Mouse (Mus musculus) megakaryocyte progenitor cell, adult 5-6 weeks (primary cell): ENCODE results near the gene Rarb. TPM values are rescaled to one million over a fixed set of nuclear protein-coding genes. Genes with fewer than 3 reads are reported as not detected.

Source experiments
- ATAC-seq: replicated peaks from 2 replicates; pipeline ENCODE4 v1.8.0; 2016; ENCODE audit warnings: mild to moderate bottlenecking, moderate TSS enrichment, inconsistent platforms; ENCODE audit not compliant: poor library complexity
- total RNA-seq, 2 experiments: library from RNA; stranded (forward) in 1 of 2; stranded (reverse) in 1 of 2; fragments of 157-497, 149-512 nt in 1 of 2; fragments of 200-1000 nt in 1 of 2; gene quantifications; 2 replicates each; pipeline versions ENCODE4 v1.2.3 to v1.2.4; 2015 to 2017

The Rarb gene
- total RNA-seq, 2 experiments from 2014 or later, result not detected

DNA sequence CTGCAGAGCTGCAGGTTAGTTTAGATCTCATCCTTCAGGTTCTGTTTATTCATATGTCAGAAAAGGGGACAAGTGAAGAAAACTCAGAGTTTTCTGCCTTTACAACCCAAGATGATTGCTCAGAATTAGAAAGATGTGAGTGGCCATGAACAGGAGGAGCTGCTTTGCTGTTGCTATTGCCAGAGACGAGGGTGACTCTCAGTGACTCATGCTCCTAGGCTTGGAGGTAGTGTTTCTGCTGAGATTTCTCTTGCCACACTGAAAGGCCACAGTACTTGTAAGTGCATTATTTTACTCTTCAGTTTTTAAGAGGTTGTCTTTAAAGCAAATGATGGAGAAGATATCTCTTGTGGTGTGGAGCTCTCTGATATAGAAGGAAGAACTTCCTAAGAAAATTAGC, 277.3 kb downstream of the Rarb start:
- no peak for ATAC-seq

DNA sequence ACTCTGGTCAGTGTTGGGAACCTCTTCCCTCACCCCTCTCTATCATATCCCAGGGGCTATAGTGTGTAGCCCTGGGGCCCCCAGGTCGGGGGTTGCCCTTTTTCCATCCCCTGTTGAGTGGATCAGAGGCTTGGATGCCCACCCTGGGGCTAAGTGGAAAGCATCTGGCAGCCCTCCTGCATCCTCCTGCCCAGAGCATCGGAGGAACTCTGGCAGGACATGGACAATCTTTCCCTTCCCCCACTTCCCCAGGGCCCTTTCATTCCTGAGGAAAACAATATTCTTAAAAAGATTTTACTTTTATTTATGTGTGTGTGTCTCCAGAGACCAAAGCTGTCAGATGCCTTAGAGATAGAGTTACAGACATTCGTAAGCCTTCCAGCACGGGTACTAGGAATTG, 281.5 kb downstream of the Rarb start:
- no peak for ATAC-seq

DNA sequence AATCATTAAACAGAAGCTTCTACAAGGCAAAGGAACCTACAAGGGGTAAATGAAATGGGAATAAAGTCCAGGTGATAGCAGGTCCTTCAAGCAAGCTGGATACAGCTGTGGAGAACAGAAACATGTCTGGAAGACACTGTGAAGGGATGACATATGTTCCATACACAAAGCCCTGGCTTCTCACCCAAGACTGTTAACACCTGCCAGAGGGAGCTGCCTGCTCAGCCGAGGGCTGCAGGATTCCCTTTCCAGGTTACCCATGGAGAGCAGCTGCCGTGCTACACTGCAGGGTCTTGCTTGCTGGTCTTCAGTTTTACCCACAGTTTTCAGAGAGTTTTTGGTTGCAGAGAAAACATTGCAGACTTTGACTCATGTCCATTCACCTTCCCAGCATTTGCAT, 290.3 kb downstream of the Rarb start:
- no peak for ATAC-seq

DNA sequence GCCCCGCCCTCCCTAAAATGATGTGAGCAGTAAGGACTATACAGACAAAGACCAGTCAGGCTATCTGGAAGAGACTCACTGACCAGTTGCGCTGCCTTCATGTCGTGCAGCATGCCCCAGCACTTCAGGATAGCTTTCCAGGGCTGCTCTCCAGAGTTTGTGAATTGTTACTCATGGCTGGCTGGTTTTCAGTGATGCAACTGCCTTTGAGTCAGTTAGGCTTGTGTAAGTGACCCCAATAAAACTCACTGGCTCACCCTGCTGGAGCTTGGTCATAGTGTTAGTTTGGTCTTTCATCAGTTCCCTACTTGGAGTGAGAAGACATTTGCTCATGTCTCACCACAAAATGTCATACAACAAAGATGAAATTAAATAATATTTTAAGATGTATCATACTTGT, 292.8 kb downstream of the Rarb start:
- peak; percentile 77 for ATAC-seq

DNA sequence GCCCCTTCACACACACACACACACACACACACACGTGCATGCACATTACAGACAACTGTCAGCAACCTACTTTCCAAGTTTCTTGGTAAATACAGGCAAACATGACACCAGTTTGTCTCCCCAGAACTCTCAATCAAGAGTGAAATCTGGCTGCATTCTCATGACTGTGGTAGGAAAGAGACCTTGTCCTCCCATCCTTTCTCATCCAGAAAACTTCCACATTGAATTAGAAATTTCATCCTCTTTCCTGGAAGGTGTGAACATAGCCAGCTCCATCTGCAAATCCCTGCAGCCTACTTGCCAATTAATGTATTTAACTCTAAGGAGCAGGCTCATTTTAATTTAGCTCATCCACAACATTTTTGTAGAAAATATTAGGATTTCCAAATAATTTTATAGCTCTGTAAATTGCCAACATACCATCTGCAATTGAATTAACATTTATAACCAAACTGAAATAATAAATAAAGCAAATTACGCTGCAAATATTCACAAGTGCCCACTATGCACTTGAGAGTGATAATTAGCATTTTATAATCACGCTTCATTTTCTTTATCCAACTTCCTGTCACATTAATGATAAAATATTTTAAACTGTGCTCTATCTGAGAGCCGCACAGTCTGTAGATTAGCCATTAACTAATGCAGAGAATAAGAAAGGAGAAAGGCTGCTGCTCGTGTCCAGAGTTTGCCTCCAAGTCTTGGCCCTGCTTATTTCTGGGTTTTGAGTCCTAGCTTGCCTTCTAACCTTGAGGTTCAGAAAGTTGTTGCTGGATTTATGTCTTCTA, 293.6 kb downstream of the Rarb start:
- ATAC-seq, result no peak

DNA sequence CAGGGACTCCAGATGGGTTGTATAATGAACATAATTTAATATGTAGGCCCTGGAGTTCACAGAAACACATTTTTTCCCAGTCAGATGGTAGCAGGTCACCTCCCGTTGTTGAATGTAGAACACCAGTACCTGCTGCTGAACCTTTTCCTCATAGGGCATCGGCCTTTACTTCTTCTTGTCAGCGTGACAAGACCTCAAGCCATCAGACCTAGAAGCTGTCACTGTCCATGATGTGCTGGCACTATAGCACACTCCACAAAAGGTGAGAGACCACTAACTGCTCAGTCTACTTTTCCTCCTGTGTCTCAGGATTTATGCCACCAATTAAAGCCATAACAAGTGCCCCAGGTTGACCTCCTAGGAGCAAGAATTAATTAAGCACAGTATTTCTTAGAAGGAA, 296.1 kb downstream of the Rarb start:
- no peak for ATAC-seq

DNA sequence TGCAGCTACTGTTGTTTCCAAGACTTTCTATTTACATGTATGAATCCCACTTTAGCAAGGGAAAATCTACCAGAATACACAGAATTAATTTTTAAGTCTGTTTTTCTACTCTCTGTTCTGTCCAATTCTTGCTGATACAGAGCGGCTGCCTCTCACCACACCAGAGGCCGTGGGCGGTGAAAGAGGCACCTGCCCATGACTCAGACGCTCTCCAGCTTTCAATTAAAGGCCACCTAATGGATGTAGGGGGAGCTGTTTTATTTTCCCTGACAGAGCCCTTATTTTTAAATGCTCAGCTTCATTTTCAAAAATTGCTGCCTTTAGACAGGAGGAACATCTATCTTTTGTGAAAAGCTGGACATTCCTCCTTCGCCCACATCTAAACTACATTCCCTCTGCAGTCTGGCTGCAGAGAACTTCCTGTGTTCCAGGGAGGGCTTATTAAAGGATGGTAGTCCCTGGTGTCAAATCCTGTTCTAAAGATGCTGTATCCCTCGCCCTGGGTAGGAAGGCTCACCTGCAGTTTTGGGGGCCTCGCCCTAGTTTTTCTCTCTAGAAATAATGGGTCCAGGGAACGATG, 299.3 kb downstream of the Rarb start:
- ATAC-seq, result no peak

DNA sequence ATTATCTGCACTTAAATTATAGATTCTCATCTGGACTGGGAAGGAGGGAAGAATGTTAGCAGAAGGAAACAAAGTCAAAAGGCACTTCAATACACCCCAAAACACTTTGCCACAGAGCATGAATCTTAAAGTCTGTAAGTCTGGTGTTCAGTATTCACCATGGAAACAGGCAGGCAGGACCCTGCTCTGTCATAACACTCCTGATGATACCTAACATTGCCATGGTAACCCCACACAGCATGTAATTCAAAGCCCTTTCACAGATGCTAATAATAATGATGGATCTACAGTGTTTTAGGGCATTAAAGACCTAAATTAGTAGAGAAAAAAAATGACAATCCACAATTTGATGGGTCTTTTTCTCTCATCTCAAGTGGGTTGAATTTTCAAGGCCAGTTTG, 301.0 kb downstream of the Rarb start:
- ATAC-seq, result no peak

DNA sequence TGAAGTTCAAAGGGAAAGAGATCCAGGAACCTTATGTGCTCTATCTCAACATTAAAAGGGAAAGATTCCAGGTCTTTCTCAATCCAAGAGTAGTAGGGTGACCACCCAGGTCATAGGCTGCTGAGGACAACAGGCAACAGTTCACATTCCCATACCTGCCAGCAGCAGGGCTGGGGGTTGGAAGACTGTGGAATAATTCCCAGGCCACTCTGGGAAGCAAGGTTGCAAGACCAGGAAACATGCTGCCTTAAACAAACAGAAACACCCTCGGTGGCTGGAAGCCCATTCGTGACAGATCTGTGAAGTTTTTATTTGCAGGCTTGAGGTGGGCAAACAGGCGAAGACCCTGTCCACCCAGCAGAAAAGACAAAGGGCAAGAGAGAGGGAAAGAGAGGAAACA, 303.2 kb downstream of the Rarb start:
- no peak for ATAC-seq

DNA sequence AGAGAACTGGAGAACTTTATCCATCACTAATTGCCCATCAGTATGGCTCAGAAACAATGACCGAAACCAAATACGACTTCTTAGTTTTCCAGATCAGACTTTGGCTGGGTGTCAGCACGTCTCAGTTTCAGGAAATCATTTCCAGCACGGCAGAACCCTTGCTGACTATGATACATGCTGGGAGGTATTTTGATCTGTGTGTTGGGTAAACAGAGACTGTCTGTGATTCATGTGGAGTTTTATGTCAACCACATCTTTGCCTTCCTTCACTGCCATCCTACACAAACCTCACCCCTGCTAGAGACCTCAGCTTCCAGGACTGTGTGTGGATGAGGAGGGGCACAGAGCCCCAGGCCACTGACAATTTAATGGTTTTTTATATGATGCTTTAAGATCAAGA, 308.4 kb downstream of the Rarb start:
- no peak for ATAC-seq

DNA sequence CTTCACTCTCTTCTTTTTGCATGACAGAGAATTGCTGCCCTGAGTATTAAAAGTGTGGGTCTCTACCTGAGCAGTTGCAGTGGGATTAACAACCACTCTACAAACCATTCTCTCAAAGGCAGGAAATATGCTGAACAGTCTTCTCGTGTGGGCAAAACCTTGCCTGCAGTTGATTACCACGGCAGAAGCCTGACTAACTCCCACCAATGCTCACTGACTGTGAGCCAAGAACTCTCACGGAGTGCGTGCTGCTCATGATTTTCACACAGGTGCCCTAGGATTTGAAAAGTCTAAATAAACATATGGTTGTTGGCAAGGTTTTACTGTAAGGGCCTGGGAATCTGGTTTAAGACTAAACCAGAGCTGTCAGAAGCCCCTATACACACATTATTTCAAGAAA, 309.1 kb downstream of the Rarb start:
- no peak for ATAC-seq

DNA sequence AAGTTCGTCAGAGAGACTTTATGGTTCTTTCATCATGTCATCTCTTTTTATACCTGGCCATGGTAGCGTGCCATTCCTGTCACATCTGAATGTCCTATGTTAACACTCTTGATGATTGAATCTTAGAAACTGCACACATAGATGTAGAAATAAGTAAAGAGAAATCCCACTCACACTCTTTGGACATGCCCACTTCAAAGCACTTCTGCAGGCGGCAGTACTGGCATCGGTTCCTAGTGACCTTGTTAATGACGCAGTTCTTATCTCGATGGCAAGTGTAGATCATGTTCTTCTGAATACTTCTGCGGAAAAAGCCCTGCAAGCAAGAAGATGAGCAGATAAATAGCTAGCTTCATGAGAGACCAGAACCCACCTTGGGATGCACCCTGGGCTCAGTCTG, 310.2 kb downstream of the Rarb start:
- no peak for ATAC-seq

DNA sequence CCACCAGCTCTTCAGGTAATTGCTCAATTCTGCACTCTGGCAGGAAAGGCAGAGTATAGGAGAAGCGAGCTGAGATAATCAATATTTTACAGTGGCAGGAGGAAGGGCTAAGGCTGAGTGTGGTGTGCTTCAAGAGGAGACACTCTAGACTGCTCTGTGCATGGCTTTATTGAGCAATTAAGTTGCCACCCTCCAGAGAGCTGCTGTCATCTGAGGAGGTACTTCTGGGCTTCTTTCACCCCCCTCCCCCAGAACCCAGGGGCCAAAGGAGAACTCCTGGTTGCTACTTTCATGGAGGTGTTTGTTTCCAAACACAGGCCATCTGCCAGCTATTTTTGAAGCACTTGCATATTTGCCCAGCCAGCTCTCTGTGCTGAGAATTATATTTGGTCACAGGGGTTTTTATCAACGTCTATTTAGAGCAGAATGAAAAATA, 321.7 kb downstream of the Rarb start:
- ATAC-seq, result no peak

DNA sequence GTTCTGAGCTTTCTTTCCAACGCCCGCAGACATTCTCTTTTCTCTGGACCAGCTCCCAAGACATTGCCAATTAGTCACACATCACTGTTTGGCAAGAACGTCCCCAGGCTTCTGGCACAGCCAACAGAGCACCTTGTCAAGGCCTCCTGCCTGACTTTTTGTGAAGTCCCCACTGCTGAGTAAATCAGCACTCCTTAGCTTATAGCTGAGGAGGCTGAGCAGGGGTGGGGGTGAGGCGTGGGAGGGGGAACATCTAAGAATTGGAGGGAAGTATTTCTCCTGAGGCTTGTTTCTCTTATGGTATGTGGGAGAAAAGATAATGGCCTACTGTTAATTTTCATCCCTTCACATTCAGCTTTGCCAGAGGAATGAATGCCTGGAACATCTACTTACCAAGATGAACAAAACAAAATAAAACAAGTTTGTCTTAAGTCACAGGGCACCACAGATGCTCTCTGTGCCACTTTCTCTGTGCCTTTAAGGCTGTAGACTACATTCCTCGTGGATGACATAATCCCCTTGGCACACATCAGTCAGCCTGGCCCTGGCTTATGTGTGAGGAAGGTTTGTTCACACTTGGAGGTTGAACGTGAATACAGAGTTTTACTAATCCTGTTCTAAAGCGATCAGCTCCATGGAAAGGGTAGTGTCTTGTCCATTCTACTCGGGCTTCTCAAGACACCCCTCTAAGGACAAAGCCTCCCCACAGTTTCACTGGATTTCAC, 335.1 kb downstream of the Rarb start:
- no peak for ATAC-seq

DNA sequence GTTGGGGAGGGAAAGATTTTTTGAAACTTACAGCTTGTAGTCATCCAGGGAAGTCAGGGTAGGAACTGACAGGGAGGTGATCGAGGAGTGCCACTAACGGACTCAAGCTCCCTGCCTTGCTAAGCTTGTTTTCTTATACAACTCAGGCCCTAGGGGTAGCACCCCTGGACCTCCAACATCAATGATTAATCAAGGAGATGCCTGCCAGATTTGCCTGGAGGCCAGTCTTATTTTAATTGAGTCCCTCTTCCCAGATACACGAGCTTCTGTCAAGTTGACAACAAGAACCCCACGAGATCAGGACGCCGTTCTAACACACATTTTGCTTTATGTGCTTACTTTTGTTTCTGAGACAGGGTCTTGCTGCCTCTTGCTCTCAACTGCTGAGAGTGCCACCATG, 338.3 kb downstream of the Rarb start:
- no peak for ATAC-seq

DNA sequence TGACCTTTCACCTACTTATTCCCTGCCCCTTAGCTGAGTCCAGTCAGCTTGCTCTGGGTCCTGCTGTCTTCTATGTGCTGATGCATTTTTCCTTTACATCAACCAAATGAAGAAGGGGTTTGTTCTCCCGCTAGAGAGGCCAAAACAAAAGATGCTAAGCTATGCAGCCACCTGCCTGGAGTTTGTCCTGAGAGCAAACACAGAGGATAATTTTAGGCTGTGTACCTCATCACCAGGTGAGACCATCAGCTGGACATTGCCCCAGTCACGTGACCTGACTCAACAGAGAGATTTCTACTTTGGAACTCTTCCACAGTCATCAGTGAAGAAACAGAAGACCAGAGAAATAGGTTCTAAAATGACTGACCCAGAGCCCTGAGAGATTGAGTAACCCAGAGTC, 339.4 kb downstream of the Rarb start:
- ATAC-seq, result no peak

DNA sequence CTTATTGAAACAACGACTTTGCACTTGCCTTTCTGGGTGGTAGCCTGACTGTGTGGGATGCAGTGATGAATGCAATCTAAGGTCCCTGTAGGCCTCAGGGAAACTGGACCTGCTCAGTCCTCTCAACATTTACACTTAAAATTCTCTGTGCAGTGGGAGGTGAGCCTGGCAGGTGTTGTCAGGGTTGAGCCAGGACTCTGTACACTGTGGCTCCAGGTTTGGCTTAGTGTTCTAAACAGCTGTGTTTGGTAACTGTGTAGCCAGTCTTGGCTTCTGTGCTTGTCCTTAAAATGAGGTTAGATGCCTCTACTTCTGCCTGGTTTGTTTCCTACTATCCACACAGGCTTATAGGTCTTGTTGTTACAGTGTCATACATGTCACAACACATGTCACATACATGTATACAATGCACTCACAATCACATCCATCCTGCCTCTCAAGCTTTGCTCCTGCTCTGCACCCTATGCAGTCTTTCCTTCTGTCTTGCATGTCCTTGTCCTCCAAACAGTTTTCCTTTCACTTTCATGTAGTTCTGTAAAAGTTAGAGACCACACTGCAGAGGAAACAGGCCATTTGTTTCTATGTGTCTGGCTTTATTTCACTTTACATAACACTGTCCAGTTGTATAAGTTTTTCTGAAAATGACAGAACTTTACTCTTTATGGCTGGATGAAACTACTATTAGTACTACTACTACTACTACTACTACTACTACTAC, 340.2 kb downstream of the Rarb start:
- ATAC-seq, result peak; percentile 55

DNA sequence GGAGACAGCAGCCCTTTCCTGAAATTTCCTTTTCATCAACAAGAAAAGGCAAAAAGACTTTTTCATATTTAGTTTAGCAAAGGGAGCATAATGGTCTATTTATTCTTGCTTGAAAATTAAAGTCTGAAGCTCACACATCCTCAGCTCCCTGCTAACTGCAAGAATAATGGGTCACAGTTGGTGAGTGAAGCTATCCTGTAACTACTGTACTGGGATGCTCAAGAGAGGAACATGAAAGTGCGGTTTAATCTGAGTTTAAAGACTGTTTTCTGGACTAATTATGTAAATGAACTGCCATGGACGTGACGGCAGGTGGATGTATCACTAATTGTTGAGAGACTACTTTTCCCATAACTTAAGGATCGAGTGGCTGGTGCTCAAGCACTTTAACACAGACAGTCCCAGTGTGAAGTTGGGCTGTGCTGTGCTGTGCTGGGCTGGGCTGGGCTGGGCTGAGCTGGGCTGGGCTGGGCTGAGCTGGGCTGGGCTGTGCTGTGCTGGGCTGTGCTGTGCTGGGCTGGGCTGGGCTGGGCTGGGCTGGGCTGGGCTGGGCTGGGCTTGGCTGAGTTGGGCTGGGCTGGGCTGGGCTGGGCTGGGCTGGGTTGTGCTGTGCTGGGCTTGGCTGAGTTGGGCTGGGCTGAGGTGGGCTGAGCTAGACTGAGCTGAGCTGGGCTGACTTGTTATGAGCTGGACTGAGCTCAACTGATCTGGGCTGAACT, 370.5 kb downstream of the Rarb start:
- peak; percentile 71 for ATAC-seq

DNA sequence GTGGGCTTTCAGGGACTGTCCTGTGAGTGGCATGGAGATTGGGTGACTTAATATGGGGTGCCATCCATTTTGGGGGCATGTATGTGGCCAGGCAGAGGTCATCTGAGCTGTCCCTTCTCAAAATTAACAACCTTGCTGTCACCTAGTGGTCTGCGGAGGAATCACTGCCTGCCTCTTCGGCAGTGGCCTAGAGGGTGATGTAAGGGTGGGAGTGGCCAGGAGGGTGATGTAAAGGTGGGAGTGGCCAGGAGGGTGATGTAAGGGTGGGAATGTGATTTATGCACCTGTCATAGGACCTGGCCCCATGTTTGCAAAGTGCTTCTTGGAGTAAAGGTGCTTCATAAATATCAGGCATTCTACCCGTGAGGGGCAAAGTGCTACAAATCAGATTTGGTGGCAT, 371.4 kb downstream of the Rarb start:
- ATAC-seq, result peak; percentile 93

DNA sequence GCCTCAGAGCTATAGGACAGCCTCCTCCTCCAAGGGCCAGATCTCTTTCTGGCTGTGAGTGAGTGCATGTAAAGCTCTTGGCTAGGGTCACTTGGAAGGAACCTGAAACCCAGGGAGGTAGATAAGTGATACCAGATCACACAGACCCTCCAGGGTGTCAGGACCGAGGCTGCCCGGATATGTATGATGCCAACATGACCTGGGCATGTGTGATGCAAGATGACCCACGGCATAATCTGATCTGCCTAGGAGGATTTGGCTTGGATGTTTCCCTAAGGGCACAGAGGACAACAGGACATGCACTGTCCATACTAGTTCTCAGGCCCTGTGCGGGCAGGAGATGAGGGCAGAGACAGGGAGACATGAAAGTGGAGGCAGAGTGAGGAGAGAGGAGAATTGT, 374.1 kb downstream of the Rarb start:
- ATAC-seq, result no peak
